Mouse (Mus musculus): ENCODE results near the gene Nfs1. TPM values are rescaled to one million over a fixed set of nuclear protein-coding genes. Genes with fewer than 3 reads are reported as not detected.
A peak's percentile ranks its signal among the peaks of the same experiment; 100 is the strongest.

Gene Nfs1
- total and polyA plus RNA-seq, 3 experiments = 51.3 to 72.1 (median 58.6) TPM

- H3K27ac ChIP-seq (ENCODE audit: insufficient read depth, low read depth) = no peak overlapping the region
- H3K9me3 ChIP-seq (replicated peaks; ENCODE audit: low read length) = no peaks in the 10 kb centered on the region
- no peak for DNase-seq (ENCODE audit: extremely low read depth)
- 0 out of 2 replicates have a peak, but pooled peaks have one; percentile 64 for TF ChIP-seq POLR2AphosphoS2 (IDR thresholded peaks at IDR 0.05; ENCODE audit: low read depth, low read length)
- TF ChIP-seq PAX5 (IDR thresholded peaks at IDR 0.05; ENCODE audit: low read length) = no peak
- 0 out of 2 replicates have a peak, but pooled peaks have one; percentile 39 for TF ChIP-seq CHD1 (IDR thresholded peaks at IDR 0.05; ENCODE audit: low read depth, low read length)
- H3K79me2 ChIP-seq (replicated peaks; ENCODE audit: control insufficient read depth, extremely low read depth, insufficient read depth, poor library complexity, severe bottlenecking) = peaks cover 68% of the 10 kb centered on the region
- in situ Hi-C loops (cut with MboI; ENCODE audit: low pct_ligation_motif_present, low pct_unique_long_range_greater_than_20kb, low sequenced_read_pairs) (no loop called here), dilution Hi-C loops (cut with MboI; ENCODE audit: extremely low pct_ligation_motif_present, extremely low pct_unique_long_range_greater_than_20kb, low sequenced_read_pairs) (no loop called here)
- H3K36me3 ChIP-seq (replicated peaks in 1 of 2; ENCODE audit: control insufficient read depth in 1 of 2, insufficient read depth in 1 of 2, low read length in 1 of 2) = peaks cover 50 to 83% of the 10 kb centered on the region in 2 experiments
- H3K4me1 ChIP-seq (ENCODE audit: control insufficient read depth in 1 of 2, insufficient read depth in 2 of 2) = no peaks in the 10 kb centered on the region; a peak in 1 of 4 replicates
- H3K9ac ChIP-seq (ENCODE audit: insufficient read depth, low read depth) = no peak overlapping the region
- H3K4me2 ChIP-seq (ENCODE audit: insufficient read depth, low read depth, poor library complexity, severe bottlenecking) = no peak overlapping the region
- H3K4me3 ChIP-seq (replicated peaks in 1 of 3; ENCODE audit: low read depth in 2 of 3, low read length in 2 of 3, poor library complexity in 1 of 3) = no peak overlapping the region
- H3K27me3 ChIP-seq (replicated peaks) = no peaks in the 10 kb centered on the region
Observed at GRCm38 (mm10) chr2:156166557-156166956, 22.6 kb upstream of the Nfs1 start.

- dilution Hi-C loops (cut with MboI; ENCODE audit: extremely low pct_ligation_motif_present, extremely low pct_unique_long_range_greater_than_20kb, low sequenced_read_pairs) (no loop called here), in situ Hi-C loops (cut with MboI; ENCODE audit: low pct_ligation_motif_present, low pct_unique_long_range_greater_than_20kb, low sequenced_read_pairs) (no loop called here)
- TF ChIP-seq SMC3 (IDR thresholded peaks at IDR 0.05; ENCODE audit: low read depth, low read length) (no peak), MAZ (IDR thresholded peaks at IDR 0.05; ENCODE audit: low read depth, low read length) (no peak), TCF12 (IDR thresholded peaks at IDR 0.05; ENCODE audit: low read depth, low read length) (no peak), MAFK (IDR thresholded peaks at IDR 0.05; ENCODE audit: insufficient replicate concordance, low read length) (no peak), ELF1 (IDR thresholded peaks at IDR 0.05; ENCODE audit: low read depth, low read length) (no peak), NELFE (IDR thresholded peaks at IDR 0.05; ENCODE audit: low read depth, low read length) (no peak), CTCF (conservative IDR thresholded peaks at IDR 0.05 in 1 of 2, IDR thresholded peaks at IDR 0.05 in 1 of 2; ENCODE audit: low read depth in 2 of 2, low read length in 2 of 2) (no peak), ETS1 (conservative IDR thresholded peaks at IDR 0.05; ENCODE audit: low read depth, low read length) (no peak), CHD1 (IDR thresholded peaks at IDR 0.05; ENCODE audit: low read depth, low read length) (no peak), CHD2 (IDR thresholded peaks at IDR 0.05; ENCODE audit: low read length) (no peak), MEF2A (IDR thresholded peaks at IDR 0.05; ENCODE audit: borderline replicate concordance, low read depth, low read length) (no peak), GABPA (IDR thresholded peaks at IDR 0.05; ENCODE audit: insufficient replicate concordance, low read depth, low read length) (no peak)
- no peaks in the 10 kb centered on the region for H3K9me3 ChIP-seq (replicated peaks; ENCODE audit: low read length)
- no peak overlapping the region for H3K9ac ChIP-seq (ENCODE audit: insufficient read depth, low read depth)
- H3K27ac ChIP-seq (ENCODE audit: insufficient read depth, low read depth) = no peak overlapping the region
- DNase-seq (ENCODE audit: extremely low read depth) = no peak
- peaks cover 65% of the 10 kb centered on the region for H3K79me2 ChIP-seq (replicated peaks; ENCODE audit: control insufficient read depth, extremely low read depth, insufficient read depth, poor library complexity, severe bottlenecking)
- peaks cover 48 to 89% of the 10 kb centered on the region in 2 experiments for H3K36me3 ChIP-seq (replicated peaks in 1 of 2; ENCODE audit: control insufficient read depth in 1 of 2, insufficient read depth in 1 of 2, low read length in 1 of 2)
- H3K4me1 ChIP-seq (ENCODE audit: control insufficient read depth in 1 of 2, insufficient read depth in 2 of 2) = no peaks in the 10 kb centered on the region; a peak in 1 of 4 replicates
- no peak overlapping the region for H3K4me3 ChIP-seq (replicated peaks in 1 of 3; ENCODE audit: low read depth in 2 of 3, low read length in 2 of 3, poor library complexity in 1 of 3)
- H3K4me2 ChIP-seq (ENCODE audit: insufficient read depth, low read depth, poor library complexity, severe bottlenecking) = no peak overlapping the region
- no peaks in the 10 kb centered on the region for H3K27me3 ChIP-seq (replicated peaks)
Observed at GRCm38 (mm10) chr2:156165478-156165877, 21.5 kb upstream of the Nfs1 start.

- Histone ChIP-seq H3K79me2 (replicated peaks; ENCODE audit: control insufficient read depth, extremely low read depth, insufficient read depth, poor library complexity, severe bottlenecking) (peaks cover 47% of the 10 kb centered on the region), H3K36me3 (replicated peaks in 1 of 2; ENCODE audit: control insufficient read depth in 1 of 2, insufficient read depth in 1 of 2, low read length in 1 of 2) (peaks cover 47 to 87% of the 10 kb centered on the region in 2 experiments)
Observed at GRCm38 (mm10) chr2:156151538-156151937, 7.6 kb upstream of the Nfs1 start.

More at GRCm38 (mm10) chr2:156151538-156151937, 7.6 kb upstream of the Nfs1 start:
- no peak for DNase-seq (ENCODE audit: extremely low read depth)
- no peaks in the 10 kb centered on the region for H3K27me3 ChIP-seq (replicated peaks)
- dilution Hi-C loops (cut with MboI; ENCODE audit: extremely low pct_ligation_motif_present, extremely low pct_unique_long_range_greater_than_20kb, low sequenced_read_pairs) = no loop called here
- no peak overlapping the region for H3K4me3 ChIP-seq (replicated peaks in 1 of 3; ENCODE audit: low read depth in 2 of 3, low read length in 2 of 3, poor library complexity in 1 of 3)
- H3K9ac ChIP-seq (ENCODE audit: insufficient read depth, low read depth) = no peak overlapping the region
- H3K9me3 ChIP-seq (replicated peaks; ENCODE audit: low read length) = no peaks in the 10 kb centered on the region
- in situ Hi-C loops (cut with MboI; ENCODE audit: low pct_ligation_motif_present, low pct_unique_long_range_greater_than_20kb, low sequenced_read_pairs) = no loop called here
- H3K27ac ChIP-seq (ENCODE audit: insufficient read depth, low read depth) = no peak overlapping the region
- peaks cover 0 to 22% of the 10 kb centered on the region in 2 experiments; a peak in 2 of 4 replicates for H3K4me1 ChIP-seq (ENCODE audit: control insufficient read depth in 1 of 2, insufficient read depth in 2 of 2)
- no peak overlapping the region for H3K4me2 ChIP-seq (ENCODE audit: insufficient read depth, low read depth, poor library complexity, severe bottlenecking)
- no peak for TF ChIP-seq POLR2A (IDR thresholded peaks at IDR 0.05; ENCODE audit: low read depth, low read length)
- no peak for TF ChIP-seq USF1 (IDR thresholded peaks at IDR 0.05; ENCODE audit: low read depth, low read length)
- no peak for TF ChIP-seq PAX5 (IDR thresholded peaks at IDR 0.05; ENCODE audit: low read length)
- no peak for TF ChIP-seq IRF4 (IDR thresholded peaks at IDR 0.05; ENCODE audit: low read depth, low read length)
- TF ChIP-seq MAZ (IDR thresholded peaks at IDR 0.05; ENCODE audit: low read depth, low read length) = no peak

Data from CH12.LX (cell line).